Mouse (Mus musculus) intestine, postnatal 0 days (tissue): Measurements from ENCODE around the gene Majin. TPM values are rescaled to one million over a fixed set of nuclear protein-coding genes. Genes with fewer than 3 reads are reported as not detected.

Experiments used
- ATAC-seq: fragments of 200-750 bp; cut with Nextera tagmentation; 2 replicates; pipeline ENCODE4 v1.8.0; 2017; ENCODE audit warnings: mild to moderate bottlenecking, moderate TSS enrichment, moderate library complexity
- H3K27ac ChIP-seq: fragments of 300-500 bp; sonication (generic); 2 replicates; pipeline ENCODE4 v1.5.1; 2014; ENCODE audit warnings: mild to moderate bottlenecking, low read depth, low read length, moderate library complexity
- H3K27me3 ChIP-seq: fragments of 300-500 bp; sonication (generic); replicated peaks from 2 replicates; pipeline ENCODE4 v1.6.1; 2014; ENCODE audit warnings: low read length, mixed read lengths; ENCODE audit not compliant: control insufficient read depth, insufficient read depth
- H3K36me3 ChIP-seq: fragments of 300-500 bp; sonication (generic); 2 replicates; pipeline ENCODE4 v1.6.1; 2014; ENCODE audit warnings: mild to moderate bottlenecking, moderate library complexity; ENCODE audit not compliant: control insufficient read depth, insufficient read depth
- H3K4me1 ChIP-seq: fragments of 300-500 bp; sonication (generic); replicated peaks from 2 replicates; pipeline ENCODE4 v1.6.1; 2014; ENCODE audit warnings: antibody characterized with exemption, low read length, mixed read lengths; ENCODE audit not compliant: control insufficient read depth, insufficient read depth
- H3K4me2 ChIP-seq: fragments of 300-500 bp; sonication (generic); replicated peaks from 2 replicates; pipeline ENCODE4 v1.6.1; 2014; ENCODE audit warnings: low read depth, mild to moderate bottlenecking, moderate library complexity
- H3K4me3 ChIP-seq: fragments of 300-500 bp; sonication (generic); 2 replicates; pipeline ENCODE4 v1.5.1; 2014; ENCODE audit warnings: low read depth, low read length
- H3K9ac ChIP-seq: fragments of 300-500 bp; sonication (generic); 2 replicates; pipeline ENCODE4 v1.6.1; 2014; ENCODE audit warnings: mild to moderate bottlenecking, low read depth, low read length
- H3K9me3 ChIP-seq: fragments of 300-500 bp; sonication (generic); 2 replicates; pipeline ENCODE4 v1.6.1; 2016; ENCODE audit warnings: mixed run types; ENCODE audit not compliant: control insufficient read depth
- CTCF ChIP-seq: sonication (generic); IDR thresholded peaks from 2 replicates; pipeline ENCODE4 v1.5.1; 2016; ENCODE audit warnings: low read depth, mild to moderate bottlenecking, control low read depth, antibody characterized with exemption, moderate library complexity
- WGBS: fragments of 180-500 bp; shearing (Covaris S2); extraction: QIAGEN DNeasy Blood & Tissue Kit; methylation state at CpG from one replicate; pipeline ENCODE4 v1.1.7; 2014; 5-methylcytosine and 5-hydroxymethylcytosine counted together
- polyA plus RNA-seq: library from polyadenylated mRNA; unstranded; fragments of >200 nt; fragmentation: Nextera tagmentation; extraction: Ambion mirVana; gene quantifications from 2 replicates; pipeline ENCODE4 v1.2.1, GENCODE M21; 2015

Majin gene
- polyA plus RNA-seq, 1 experiment from 2014 or later: not detected

- ATAC-seq: no peak
- Histone ChIP-seq H3K9me3 (no peaks in the 10 kb centered on the region), H3K9ac (no peak overlapping the region), H3K4me3 (no peak overlapping the region), H3K27ac (no peak overlapping the region), H3K4me2 (no peak overlapping the region), H3K36me3 (peaks cover 55% of the 10 kb centered on the region), H3K27me3 (no peaks in the 10 kb centered on the region), H3K4me1 (0 out of 2 replicates have a peak, but pooled peaks cover 2% of the 10 kb centered on the region)
- 69% methylated on average over 1 of the region's 1 CpGs for WGBS
- TF ChIP-seq CTCF: no peak
These were observed 61.6 kb downstream of the Majin start for GRCm38 (mm10) chr19:6245806-6246205.

- TF ChIP-seq CTCF: no peak
- no peak overlapping the region for H3K4me2 ChIP-seq
- no peaks in the 10 kb centered on the region for H3K4me1 ChIP-seq
- ATAC-seq: no peak
- WGBS: 95% methylated on average over 29 of the region's 29 CpGs
- H3K36me3 ChIP-seq: peaks cover 73% of the 10 kb centered on the region
- H3K9ac ChIP-seq: no peak overlapping the region
- H3K9me3 ChIP-seq: no peaks in the 10 kb centered on the region
- no peak overlapping the region for H3K4me3 ChIP-seq
- H3K27me3 ChIP-seq: no peaks in the 10 kb centered on the region
- H3K27ac ChIP-seq: no peak overlapping the region
These were observed 63.5 kb downstream of the Majin start for GRCm38 (mm10) chr19:6247526-6248300.

GRCm38 (mm10) chr19:6253021-6253420 lies 68.8 kb downstream of the Majin start:
- Histone ChIP-seq H3K9me3 (no peaks in the 10 kb centered on the region), H3K9ac (no peak overlapping the region), H3K4me1 (no peaks in the 10 kb centered on the region), H3K4me2 (no peak overlapping the region), H3K27me3 (no peaks in the 10 kb centered on the region), H3K4me3 (no peak overlapping the region), H3K27ac (no peak overlapping the region), H3K36me3 (peaks cover 88% of the 10 kb centered on the region)
- 84% methylated on average over 4 of the region's 4 CpGs for WGBS
- no peak for TF ChIP-seq CTCF
- ATAC-seq: no peak

GRCm38 (mm10) chr19:6260428-6260827 lies 76.2 kb downstream of the Majin start:
- no peak for ATAC-seq
- TF ChIP-seq CTCF: peak; percentile 62
- H3K36me3 ChIP-seq: peaks cover 59% of the 10 kb centered on the region
- H3K9me3 ChIP-seq: no peaks in the 10 kb centered on the region
- no peaks in the 10 kb centered on the region for H3K27me3 ChIP-seq
- H3K4me1 ChIP-seq: 0 out of 2 replicates have a peak, but pooled peaks cover 3% of the 10 kb centered on the region
- no peak overlapping the region for H3K9ac ChIP-seq
- no peak overlapping the region for H3K27ac ChIP-seq
- no peak overlapping the region for H3K4me2 ChIP-seq
- 83% methylated on average over 2 of the region's 2 CpGs for WGBS
- H3K4me3 ChIP-seq: no peak overlapping the region

- no peak overlapping the region for H3K27ac ChIP-seq
- H3K9me3 ChIP-seq: no peaks in the 10 kb centered on the region
- H3K4me2 ChIP-seq: no peak overlapping the region
- H3K9ac ChIP-seq: no peak overlapping the region
- TF ChIP-seq CTCF: peak; percentile 61
- no peak for ATAC-seq
- no peak overlapping the region for H3K4me3 ChIP-seq
- H3K36me3 ChIP-seq: peaks cover 54% of the 10 kb centered on the region
- 88% methylated on average over 4 of the region's 4 CpGs for WGBS
- H3K27me3 ChIP-seq: no peaks in the 10 kb centered on the region
- 0 out of 2 replicates have a peak, but pooled peaks cover 3% of the 10 kb centered on the region for H3K4me1 ChIP-seq
These were observed 76.8 kb downstream of the Majin start for GRCm38 (mm10) chr19:6260946-6261345.

- H3K9me3 ChIP-seq: no peaks in the 10 kb centered on the region
- H3K36me3 ChIP-seq: peaks cover 50% of the 10 kb centered on the region
- H3K4me1 ChIP-seq: 0 out of 2 replicates have a peak, but pooled peaks cover 3% of the 10 kb centered on the region
- H3K9ac ChIP-seq: no peak overlapping the region
- no peak overlapping the region for H3K4me3 ChIP-seq
- TF ChIP-seq CTCF: no peak
- WGBS: 92% methylated on average over 14 of the region's 14 CpGs
- H3K27ac ChIP-seq: no peak overlapping the region
- ATAC-seq: no peak
- no peak overlapping the region for H3K4me2 ChIP-seq
- no peaks in the 10 kb centered on the region for H3K27me3 ChIP-seq
These were observed 77.2 kb downstream of the Majin start for GRCm38 (mm10) chr19:6261379-6261778.
